Mouse (Mus musculus) stomach, embryonic 14.5 days (tissue): ENCODE measurements around the gene Treml4. TPM values are rescaled to one million over a fixed set of nuclear protein-coding genes. Genes with fewer than 3 reads are reported as not detected.

Experiments
- ATAC-seq: fragments of 200-750 bp; cut with Nextera tagmentation; 2 replicates; pipeline ENCODE4 v1.8.0; 2017; ENCODE audit warnings: low read depth, moderate TSS enrichment; ENCODE audit not compliant: insufficient number of reproducible peaks, insufficient read depth, low FRiP score
- H3K27ac ChIP-seq: fragments of 300-500 bp; sonication (generic); 2 replicates; pipeline ENCODE4 v1.5.1; 2014; ENCODE audit warnings: mild to moderate bottlenecking, low read length, moderate library complexity, mixed read lengths
- H3K27me3 ChIP-seq: fragments of 300-500 bp; sonication (generic); 2 replicates; pipeline ENCODE4 v1.6.1; 2014; ENCODE audit warnings: low read length, control low read depth, mixed read lengths; ENCODE audit not compliant: control insufficient read depth, insufficient read depth
- H3K36me3 ChIP-seq: fragments of 300-500 bp; sonication (generic); 2 replicates; pipeline ENCODE4 v1.6.1; 2014; ENCODE audit warnings: mild to moderate bottlenecking, control low read depth, low read length, moderate library complexity, mixed read lengths; ENCODE audit not compliant: control insufficient read depth, insufficient read depth
- H3K4me1 ChIP-seq: fragments of 300-500 bp; sonication (generic); 2 replicates; pipeline ENCODE4 v1.6.1; 2014; ENCODE audit warnings: low read length, control low read depth, mixed read lengths; ENCODE audit not compliant: control insufficient read depth, insufficient read depth
- H3K4me2 ChIP-seq: fragments of 300-500 bp; sonication (generic); replicated peaks from 2 replicates; pipeline ENCODE4 v1.6.1; 2014; ENCODE audit warnings: low read depth, low read length, control low read depth
- H3K4me3 ChIP-seq: fragments of 300-500 bp; sonication (generic); 2 replicates; pipeline ENCODE4 v1.5.1; 2014; ENCODE audit warnings: low read depth, low read length, control low read depth
- H3K9ac ChIP-seq: fragments of 300-500 bp; sonication (generic); replicated peaks from 2 replicates; pipeline ENCODE4 v1.6.1; 2014; ENCODE audit warnings: low read depth, mild to moderate bottlenecking, control low read depth, low read length, moderate library complexity, mixed read lengths
- H3K9me3 ChIP-seq: fragments of 300-500 bp; sonication (generic); 2 replicates; pipeline ENCODE4 v1.6.1; 2016; ENCODE audit warnings: low read depth, low read length, control low read depth; ENCODE audit not compliant: control insufficient read depth
- WGBS: fragments of 180-500 bp; shearing (Covaris S2); extraction: QIAGEN DNeasy Blood & Tissue Kit; methylation state at CpG from one replicate; pipeline ENCODE4 v1.1.7; 2014; 5-methylcytosine and 5-hydroxymethylcytosine counted together
- polyA plus RNA-seq: library from polyadenylated mRNA; unstranded; fragments of >200 nt; fragmentation: Nextera tagmentation; extraction: Ambion mirVana; gene quantifications from 2 replicates; pipeline ENCODE4 v1.2.1, GENCODE M21; 2014

Gene Treml4
- polyA plus RNA-seq, 1 experiment from 2014 or later: 0.69 TPM

DNA sequence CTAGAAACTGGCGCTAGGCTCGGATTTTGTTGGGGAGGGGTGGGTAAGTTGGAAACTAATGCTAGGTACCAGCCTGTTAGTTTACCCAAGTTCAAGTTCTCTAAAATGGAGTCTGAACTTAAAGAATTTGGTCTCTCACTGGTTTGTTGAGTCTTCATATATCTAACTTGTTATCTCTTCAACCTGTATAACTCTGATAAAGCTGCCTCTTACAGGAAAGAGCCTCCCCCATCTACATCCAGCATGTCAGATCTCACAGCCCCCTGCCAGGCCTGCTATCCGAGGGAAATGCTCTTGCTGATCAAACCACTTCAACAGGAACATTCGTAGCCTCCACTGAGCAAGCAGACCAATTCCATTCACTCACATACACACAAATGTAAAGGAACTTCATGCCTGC is 14.9 kb downstream of the Treml4 start:
- Histone ChIP-seq H3K4me3 (no peak overlapping the region), H3K27ac (no peak overlapping the region), H3K9ac (no peak overlapping the region), H3K27me3 (no peaks in the 10 kb centered on the region), H3K9me3 (no peaks in the 10 kb centered on the region), H3K4me2 (no peak overlapping the region), H3K4me1 (no peaks in the 10 kb centered on the region), H3K36me3 (no peaks in the 10 kb centered on the region)
- 73% methylated on average over 4 of the region's 4 CpGs for WGBS
- ATAC-seq: no peak

GRCm38 (mm10) chr17:48280943-48281738 is 17.0 kb downstream of the Treml4 start:
- peak overlapping the region; percentile 23; the same call in 1 of the 2 replicates for H3K4me3 ChIP-seq
- H3K9me3 ChIP-seq: no peaks in the 10 kb centered on the region
- H3K36me3 ChIP-seq: no peaks in the 10 kb centered on the region
- no peak for ATAC-seq
- H3K27ac ChIP-seq: no peak overlapping the region
- no peaks in the 10 kb centered on the region for H3K27me3 ChIP-seq
- WGBS: 25% methylated on average over 18 of the region's 18 CpGs
- H3K9ac ChIP-seq: no peak overlapping the region
- no peaks in the 10 kb centered on the region for H3K4me1 ChIP-seq
- H3K4me2 ChIP-seq: peak overlapping the region; percentile 43

GRCm38 (mm10) chr17:48281739-48282085 is 17.6 kb downstream of the Treml4 start:
- no peak for ATAC-seq
- no peaks in the 10 kb centered on the region for H3K27me3 ChIP-seq
- no peaks in the 10 kb centered on the region for H3K9me3 ChIP-seq
- H3K9ac ChIP-seq: no peak overlapping the region
- H3K36me3 ChIP-seq: no peaks in the 10 kb centered on the region
- H3K27ac ChIP-seq: no peak overlapping the region
- 2% methylated on average over 3 of the region's 3 CpGs for WGBS
- peak overlapping the region; percentile 23; the same call in 1 of the 2 replicates for H3K4me3 ChIP-seq
- H3K4me2 ChIP-seq: peak overlapping the region; percentile 43
- H3K4me1 ChIP-seq: no peaks in the 10 kb centered on the region

- no peak overlapping the region for H3K27ac ChIP-seq
- no peaks in the 10 kb centered on the region for H3K4me1 ChIP-seq
- H3K4me2 ChIP-seq: no peak overlapping the region
- no peak overlapping the region for H3K9ac ChIP-seq
- no peak for ATAC-seq
- no peaks in the 10 kb centered on the region for H3K27me3 ChIP-seq
- no peaks in the 10 kb centered on the region for H3K9me3 ChIP-seq
- H3K36me3 ChIP-seq: no peaks in the 10 kb centered on the region
- WGBS: 59% methylated on average over 1 of the region's 1 CpGs
- no peak overlapping the region for H3K4me3 ChIP-seq
Measured at GRCm38 (mm10) chr17:48286765-48287164, 22.7 kb downstream of the Treml4 start.

GRCm38 (mm10) chr17:48287276-48287675 is 23.2 kb downstream of the Treml4 start:
- H3K4me1 ChIP-seq: no peaks in the 10 kb centered on the region
- H3K4me2 ChIP-seq: no peak overlapping the region
- H3K27ac ChIP-seq: no peak overlapping the region
- H3K4me3 ChIP-seq: no peak overlapping the region
- WGBS: 61% methylated on average over 2 of the region's 2 CpGs
- no peak for ATAC-seq
- H3K9ac ChIP-seq: no peak overlapping the region
- no peaks in the 10 kb centered on the region for H3K9me3 ChIP-seq
- no peaks in the 10 kb centered on the region for H3K27me3 ChIP-seq
- H3K36me3 ChIP-seq: no peaks in the 10 kb centered on the region

- Histone ChIP-seq H3K9ac (no peak overlapping the region), H3K36me3 (no peaks in the 10 kb centered on the region), H3K9me3 (no peaks in the 10 kb centered on the region), H3K27ac (no peak overlapping the region), H3K27me3 (no peaks in the 10 kb centered on the region), H3K4me2 (no peak overlapping the region), H3K4me1 (no peaks in the 10 kb centered on the region), H3K4me3 (no peak overlapping the region)
- WGBS: 87% methylated on average over 5 of the region's 5 CpGs
- ATAC-seq: no peak
Measured at GRCm38 (mm10) chr17:48293500-48294194, 29.6 kb downstream of the Treml4 start.

DNA sequence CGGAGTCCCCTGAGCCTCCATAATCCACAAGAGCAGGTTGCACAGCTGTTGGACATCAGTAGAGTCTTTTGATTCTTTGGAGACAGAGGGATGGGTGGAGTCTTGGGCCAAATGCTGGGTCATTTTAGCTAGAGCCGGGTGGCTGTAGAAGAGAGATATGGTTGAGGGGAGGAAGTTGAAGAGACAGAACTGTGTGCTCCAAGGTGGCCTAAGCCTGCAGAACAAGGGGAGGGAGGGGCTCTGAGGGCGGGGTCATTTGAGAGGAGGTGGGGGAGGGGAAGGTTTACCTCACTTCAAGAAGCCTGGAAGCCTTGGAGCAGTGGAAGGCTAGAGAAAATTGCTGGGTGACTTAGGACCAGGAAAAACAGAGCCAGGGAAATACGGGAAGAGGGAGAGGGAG is 35.1 kb downstream of the Treml4 start, which contains the start of gene Treml2:
TSS of gene Treml2 (plus strand) at position 296 of the 400 bp plus-strand sequence.
- no peaks in the 10 kb centered on the region for H3K36me3 ChIP-seq
- H3K27me3 ChIP-seq: no peaks in the 10 kb centered on the region
- WGBS: 15% methylated on average over 3 of the region's 4 CpGs
- no peaks in the 10 kb centered on the region for H3K4me1 ChIP-seq
- H3K9ac ChIP-seq: no peak within 1 kb of the TSS
- H3K9me3 ChIP-seq: no peaks in the 10 kb centered on the region
- no peak within 1 kb of the TSS for H3K27ac ChIP-seq
- H3K4me2 ChIP-seq: no peak within 1 kb of the TSS
- peak; percentile 30; the same call in 1 of the 2 replicates for ATAC-seq
- H3K4me3 ChIP-seq: no peak within 1 kb of the TSS

GRCm38 (mm10) chr17:48299756-48300155 is 35.7 kb downstream of the Treml4 start:
- no peaks in the 10 kb centered on the region for H3K36me3 ChIP-seq
- H3K9me3 ChIP-seq: no peaks in the 10 kb centered on the region
- H3K4me3 ChIP-seq: no peak overlapping the region
- no peak for ATAC-seq
- WGBS: 52% methylated on average over 7 of the region's 7 CpGs
- H3K4me1 ChIP-seq: no peaks in the 10 kb centered on the region
- no peaks in the 10 kb centered on the region for H3K27me3 ChIP-seq
- no peak overlapping the region for H3K9ac ChIP-seq
- H3K4me2 ChIP-seq: no peak overlapping the region
- H3K27ac ChIP-seq: no peak overlapping the region
